Mouse (Mus musculus) MEL (cell line): Measurements from ENCODE around the gene Krtap3-3.

ENCODE experiments used
- CHD2 ChIP-seq: IDR thresholded peaks from 2 replicates; pipeline ENCODE4 v1.6.1; 2011; ENCODE audit warnings: low read length, improper control_type of control experiment
- CTCF ChIP-seq, 3 experiments: IDR thresholded peaks in 2 of 3; conservative IDR thresholded peaks in 1 of 3; 2 replicates each; pipeline ENCODE4 v1.5.1; 2011 to 2012; ENCODE audit warnings: low read length in 3 of 3, low read depth in 2 of 3, mild to moderate bottlenecking in 2 of 3, improper control_type of control experiment in 1 of 3, inconsistent platforms in 1 of 3, mixed read lengths in 1 of 3, moderate library complexity in 1 of 3; ENCODE audit not compliant: control insufficient read depth in 1 of 3, insufficient read depth in 1 of 3, poor library complexity in 1 of 3, severe bottlenecking in 1 of 3
- EP300 ChIP-seq, 2 experiments: IDR thresholded peaks; 2 replicates each; pipeline ENCODE4 v1.6.1; 2011; ENCODE audit warnings: improper control_type of control experiment in 2 of 2, low read length in 2 of 2, low read depth in 1 of 2, mild to moderate bottlenecking in 1 of 2
- GATA1 ChIP-seq: IDR thresholded peaks from 2 replicates; pipeline ENCODE4 v1.6.1; 2011; ENCODE audit warnings: low read depth, low read length, improper control_type of control experiment
- HCFC1 ChIP-seq: IDR thresholded peaks from 2 replicates; pipeline ENCODE4 v1.6.1; 2012; ENCODE audit warnings: low read depth, mild to moderate bottlenecking, inconsistent platforms, low read length, improper control_type of control experiment, moderate library complexity
- POLR2A ChIP-seq, 2 experiments: IDR thresholded peaks; 2 replicates each; pipeline ENCODE4 v1.6.1; 2011 to 2012; ENCODE audit warnings: low read length in 2 of 2, mild to moderate bottlenecking in 2 of 2, control low read depth in 1 of 2, improper control_type of control experiment in 1 of 2, low read depth in 1 of 2, moderate library complexity in 1 of 2; ENCODE audit not compliant: control insufficient read depth in 1 of 2, insufficient read depth in 1 of 2, poor library complexity in 1 of 2
- RAD21 ChIP-seq: IDR thresholded peaks from 2 replicates; pipeline ENCODE4 v1.6.1; 2011; ENCODE audit warnings: mild to moderate bottlenecking, low read depth, low read length, improper control_type of control experiment
- RCOR1 ChIP-seq: IDR thresholded peaks from 2 replicates; pipeline ENCODE4 v1.6.1; 2012; ENCODE audit warnings: low read depth, mild to moderate bottlenecking, inconsistent platforms, low read length, improper control_type of control experiment
- SIN3A ChIP-seq: IDR thresholded peaks from 2 replicates; pipeline ENCODE4 v1.6.1; 2012; ENCODE audit warnings: low read length, improper control_type of control experiment, inconsistent platforms
- TAL1 ChIP-seq: IDR thresholded peaks from 2 replicates; pipeline ENCODE4 v1.6.1; 2012; ENCODE audit warnings: mild to moderate bottlenecking, inconsistent platforms, low read length, moderate library complexity, mixed read lengths
- TBP ChIP-seq: IDR thresholded peaks from 2 replicates; pipeline ENCODE4 v1.8.0; 2011; ENCODE audit warnings: low read depth, low read length, improper control_type of control experiment
- TCF12 ChIP-seq: IDR thresholded peaks from 2 replicates; pipeline ENCODE4 v1.6.1; 2014; ENCODE audit warnings: low read depth, mild to moderate bottlenecking, inconsistent platforms, low read length, improper control_type of control experiment, moderate library complexity
- USF1 ChIP-seq: IDR thresholded peaks from 2 replicates; pipeline ENCODE4 v1.6.1; 2014; ENCODE audit warnings: low read depth, mild to moderate bottlenecking, inconsistent platforms, low read length, improper control_type of control experiment, moderate library complexity

DNA sequence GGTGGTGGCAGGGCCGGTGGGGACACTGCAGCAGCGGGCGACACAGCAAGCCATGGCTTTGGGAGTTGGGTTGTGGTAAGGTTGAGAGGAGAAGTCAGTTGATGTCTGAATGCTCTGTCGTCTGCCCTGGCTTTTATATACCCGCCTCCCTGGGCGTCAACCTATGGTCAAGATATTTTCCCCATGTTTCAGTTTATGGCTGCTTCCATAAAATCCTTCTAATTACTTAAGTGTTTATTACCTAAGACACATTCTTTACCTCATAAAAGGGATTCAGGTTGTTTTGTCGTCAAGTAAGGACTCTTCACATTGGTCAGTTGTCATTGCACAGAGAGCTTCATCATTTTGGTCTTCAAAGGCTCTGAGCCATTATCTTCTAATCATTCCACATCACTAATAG is 15.9 kb upstream of the Krtap3-3 start, which contains the start of gene Krtap3-1:
- TF ChIP-seq TAL1: no peak
- no peak for TF ChIP-seq CHD2
- TF ChIP-seq SIN3A: no peak
- no peak for TF ChIP-seq HCFC1
- TF ChIP-seq RCOR1: no peak
- TF ChIP-seq TCF12: no peak
- no peak for TF ChIP-seq RAD21
- no peak for TF ChIP-seq GATA1
- no peak for TF ChIP-seq EP300 (IDR thresholded peaks at IDR 0.05; ENCODE audit: low read depth in 1 of 2, low read length in 2 of 2)
- TF ChIP-seq TBP: no peak
- no peak for TF ChIP-seq POLR2A (IDR thresholded peaks at IDR 0.05; ENCODE audit: control insufficient read depth in 1 of 2, insufficient read depth in 1 of 2, low read depth in 1 of 2, low read length in 2 of 2, poor library complexity in 1 of 2)
- TF ChIP-seq CTCF (IDR thresholded peaks at IDR 0.05 in 2 of 3, conservative IDR thresholded peaks at IDR 0.05 in 1 of 3; ENCODE audit: control insufficient read depth in 1 of 3, insufficient read depth in 1 of 3, low read depth in 2 of 3, low read length in 3 of 3, poor library complexity in 1 of 3, severe bottlenecking in 1 of 3): no peak
- TF ChIP-seq USF1: no peak
